Mouse (Mus musculus): ENCODE data around the gene A4galt.
"Not testable (repeated sequence)": the region's sequence is repeated elsewhere in the genome, so short reads cannot be mapped to it uniquely, and the experiment has no call there.

A4galt gene

DNA sequence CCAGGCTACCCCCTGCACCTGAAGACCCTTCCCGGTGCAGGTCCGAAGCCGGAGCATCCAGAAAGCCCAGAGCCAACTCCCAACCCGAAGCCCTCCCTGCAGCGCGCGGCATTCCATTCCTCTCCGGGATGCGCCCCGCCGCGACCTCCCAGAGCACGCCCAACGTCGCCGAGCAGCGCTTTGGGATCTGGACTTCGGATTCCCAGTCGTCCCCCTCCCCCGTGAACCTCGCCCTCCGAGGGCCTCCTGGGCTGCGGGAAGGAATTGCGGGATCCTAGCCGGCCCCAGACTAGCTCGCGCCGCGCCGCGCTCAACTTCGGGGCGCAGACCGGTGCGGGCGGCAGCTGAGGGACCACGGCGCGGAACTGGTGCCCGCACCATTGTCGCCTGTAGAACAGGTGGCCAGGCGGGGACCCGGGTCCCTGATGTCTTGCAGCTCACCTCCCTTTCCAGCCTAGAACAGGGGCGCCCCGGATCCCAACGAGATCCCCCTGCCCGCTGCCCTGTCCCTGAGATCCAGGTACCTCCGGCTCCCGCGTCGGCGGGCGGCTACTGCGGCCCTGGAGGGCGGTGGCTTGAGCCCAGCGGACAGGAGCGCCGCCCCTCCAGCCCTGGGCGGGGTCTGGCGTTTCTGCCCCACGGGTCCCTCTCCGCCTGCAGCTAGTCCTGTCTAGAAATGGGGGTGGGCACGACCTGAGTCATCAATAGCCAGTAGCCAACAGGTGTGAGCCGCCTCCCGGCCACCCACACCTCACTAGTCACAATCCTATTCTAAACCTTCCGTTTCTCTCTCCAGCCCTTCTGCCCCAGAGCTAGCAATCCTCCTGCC is at the start of gene A4galt:
Gene A4galt, minus strand, starts transcription at position 599 of the 829 bp plus-strand sequence.
- DNase-seq (ENCODE audit: low spot score in 2 of 2) = peak in 1 of 2 experiments; percentile 17

GRCm38 (mm10) chr15:83299916-83300582 is 48.5 kb upstream of the A4galt start:
- DNase-seq (ENCODE audit: low spot score in 2 of 2) = no peak

DNA sequence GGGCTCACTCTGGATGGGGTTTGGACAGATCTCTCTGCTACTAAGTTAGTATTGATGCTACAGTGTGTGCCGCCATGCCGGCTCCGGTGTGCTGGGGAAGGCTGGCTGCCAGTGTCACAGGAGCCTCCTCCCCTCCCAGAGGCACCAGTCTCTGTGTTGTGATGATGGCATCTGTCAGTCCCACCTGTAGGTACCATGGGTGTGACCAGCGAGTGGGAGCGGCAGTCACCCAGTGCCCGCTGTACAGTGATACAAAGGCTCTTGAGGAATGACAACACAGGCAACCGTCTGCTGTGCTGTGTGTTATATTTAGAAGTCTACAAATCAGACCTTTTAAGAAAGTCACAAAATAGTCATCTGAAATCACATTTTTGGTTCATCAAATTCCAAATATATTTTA is 47.9 kb upstream of the A4galt start:
- no peak for DNase-seq (ENCODE audit: low spot score in 2 of 2)

DNA sequence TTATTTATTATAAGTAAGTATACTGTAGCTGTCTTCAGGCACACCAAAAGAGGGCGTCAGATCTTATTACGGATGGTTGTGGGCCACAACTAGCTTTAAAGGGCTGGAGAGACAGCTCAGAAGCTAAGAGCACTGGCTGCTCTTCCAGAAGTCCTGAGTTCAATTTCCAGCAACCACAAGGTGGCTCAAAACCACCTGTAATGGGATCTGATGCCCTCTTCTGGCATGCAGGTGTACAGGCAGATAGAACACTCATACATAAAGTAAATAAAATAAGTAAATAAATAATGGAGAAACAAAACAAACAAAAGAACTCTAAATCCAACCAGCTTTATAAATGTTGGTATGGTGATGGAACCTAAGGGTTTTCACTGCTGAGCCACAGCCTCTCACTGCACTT is 47.2 kb upstream of the A4galt start:
- no peak for DNase-seq (ENCODE audit: low spot score in 2 of 2)

- no peak for DNase-seq (ENCODE audit: low spot score in 2 of 2)
Observed at GRCm38 (mm10) chr15:83298313-83298712, 46.7 kb upstream of the A4galt start.

- no peak for DNase-seq (ENCODE audit: low spot score in 2 of 2)
Observed at GRCm38 (mm10) chr15:83296771-83297311, 45.3 kb upstream of the A4galt start.

DNA sequence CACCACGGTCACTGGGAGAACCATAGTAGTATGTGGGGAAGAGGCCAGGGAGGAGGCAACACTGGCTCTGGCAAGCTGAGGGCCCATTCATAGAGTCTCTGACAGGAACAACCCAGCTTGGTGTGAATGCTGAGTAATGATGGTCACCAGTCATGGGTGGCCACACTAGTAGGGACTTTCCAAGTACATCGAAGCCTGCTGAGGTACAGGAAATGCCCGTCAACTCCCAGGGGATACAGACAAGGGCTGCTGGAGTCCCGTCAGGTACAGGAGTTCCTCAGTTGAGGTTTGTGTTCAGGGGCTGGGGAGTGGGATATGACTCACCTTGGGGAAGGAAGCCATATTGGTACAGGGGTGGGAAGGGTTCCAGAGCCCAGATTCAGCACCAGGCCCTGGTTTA is 44.5 kb upstream of the A4galt start:
- DNase-seq (ENCODE audit: low spot score in 2 of 2) = no peak

DNA sequence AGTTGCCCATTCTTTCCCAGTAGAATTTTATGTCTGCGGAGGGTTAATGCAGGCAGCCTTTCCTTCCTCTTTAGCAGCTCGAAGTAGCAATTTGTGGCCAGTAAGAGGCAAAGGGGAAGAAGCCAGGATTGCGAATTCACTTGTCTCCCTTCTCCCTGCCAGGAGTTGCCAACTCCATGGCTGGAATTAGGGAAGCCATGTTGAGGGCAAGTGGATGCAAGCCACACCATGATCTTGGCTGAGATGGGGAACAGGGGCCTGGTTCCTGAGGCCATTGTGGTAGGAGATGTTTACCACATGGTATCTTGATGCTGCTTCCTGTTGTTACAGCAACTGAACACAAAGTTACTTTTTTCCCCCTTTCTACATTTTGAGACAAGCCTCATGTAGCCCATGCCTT is 43.4 kb upstream of the A4galt start:
- DNase-seq (ENCODE audit: low spot score in 2 of 2) = no peak

GRCm38 (mm10) chr15:83293706-83294645 is 42.4 kb upstream of the A4galt start:
- no peak for DNase-seq (ENCODE audit: low spot score in 2 of 2)

GRCm38 (mm10) chr15:83293144-83293543 is 41.6 kb upstream of the A4galt start:
- DNase-seq (ENCODE audit: low spot score in 2 of 2) = no peak

GRCm38 (mm10) chr15:83292261-83293056 is 40.9 kb upstream of the A4galt start:
- no peak for DNase-seq (ENCODE audit: low spot score in 2 of 2)

GRCm38 (mm10) chr15:83290899-83291298 is 39.3 kb upstream of the A4galt start:
- DNase-seq (ENCODE audit: low spot score in 2 of 2) = no peak

DNA sequence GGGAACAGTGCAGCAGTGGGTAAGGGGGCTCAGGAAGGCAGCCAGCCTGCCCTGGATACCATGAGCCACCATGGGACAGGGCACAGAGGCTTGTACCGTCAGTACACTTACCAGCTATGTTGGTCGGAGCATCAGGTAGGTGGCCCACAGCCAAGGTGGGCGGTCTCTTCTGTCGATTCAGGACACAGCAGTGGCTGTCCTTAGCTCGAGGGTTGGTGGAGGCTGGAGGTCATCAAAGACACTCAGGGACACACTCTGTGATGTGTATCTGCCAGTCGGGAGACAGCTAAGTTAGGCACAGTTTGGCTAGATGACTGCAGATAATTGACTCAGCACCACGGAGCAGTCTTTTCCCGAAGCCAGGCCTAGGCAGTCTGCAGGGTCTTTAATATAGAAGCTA is 33.3 kb upstream of the A4galt start:
- DNase-seq (ENCODE audit: low spot score in 2 of 2) = no peak

DNA sequence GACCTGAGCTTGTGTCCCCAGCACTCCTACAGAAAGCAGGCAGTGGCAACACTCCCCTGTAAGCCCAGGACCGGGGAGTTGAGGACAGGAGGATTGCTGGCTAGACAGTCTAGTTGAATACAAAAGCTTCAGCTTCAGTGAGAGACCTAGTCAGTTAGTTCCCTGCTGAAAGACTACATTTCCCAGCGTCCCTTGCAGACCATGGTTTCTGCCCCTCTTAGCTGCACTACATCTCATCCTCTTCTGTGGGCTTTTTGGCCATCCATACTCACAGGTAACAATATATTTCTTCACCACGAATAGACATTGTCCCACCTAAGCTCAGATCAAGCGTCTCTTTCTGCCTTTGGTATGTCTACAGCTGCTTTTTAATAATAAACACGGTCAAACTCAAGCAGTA is 30.8 kb upstream of the A4galt start:
- DNase-seq (ENCODE audit: low spot score in 2 of 2) = no peak

DNA sequence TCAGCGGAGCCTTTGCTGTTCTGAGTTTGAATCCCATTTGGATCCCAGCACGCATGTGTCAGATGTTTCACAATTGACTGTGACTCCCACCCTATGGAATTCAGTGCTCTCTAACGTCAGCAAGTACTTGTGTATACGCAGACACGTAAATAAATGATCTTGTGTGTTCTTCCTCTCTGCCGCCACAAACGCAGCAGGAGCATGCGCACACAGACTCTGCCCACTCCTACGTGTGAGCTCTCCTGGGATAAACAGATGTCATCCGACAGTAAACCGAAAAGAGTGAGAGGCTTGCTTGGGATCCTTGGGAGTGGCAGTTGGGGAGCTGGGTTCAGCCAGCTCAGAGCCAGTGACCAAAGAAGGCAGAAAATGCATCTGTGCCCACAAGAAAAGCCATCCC is 29.7 kb upstream of the A4galt start:
- no peak for DNase-seq (ENCODE audit: low spot score in 2 of 2)

DNA sequence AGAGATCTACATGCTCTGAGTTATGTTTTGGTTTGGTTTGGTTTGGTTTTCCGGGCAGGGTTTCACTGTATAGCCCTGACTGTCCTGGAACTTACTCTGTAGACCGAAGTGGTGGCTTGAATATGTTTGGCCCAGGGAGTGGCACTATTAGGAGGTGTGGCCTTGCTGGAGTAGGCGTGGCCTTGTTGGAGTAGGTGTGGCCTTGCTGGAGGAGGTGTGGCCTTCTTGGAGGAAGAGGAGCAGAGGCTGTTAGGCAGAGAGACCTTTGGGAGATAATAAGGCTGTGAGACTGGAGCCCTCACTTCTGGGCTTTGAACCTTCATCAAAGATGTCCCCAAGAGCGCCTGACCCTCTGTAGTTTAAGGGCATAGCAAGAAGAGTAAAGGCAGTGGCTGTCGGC is 27.0 kb upstream of the A4galt start:
- DNase-seq (ENCODE audit: low spot score in 2 of 2) = no peak

DNA sequence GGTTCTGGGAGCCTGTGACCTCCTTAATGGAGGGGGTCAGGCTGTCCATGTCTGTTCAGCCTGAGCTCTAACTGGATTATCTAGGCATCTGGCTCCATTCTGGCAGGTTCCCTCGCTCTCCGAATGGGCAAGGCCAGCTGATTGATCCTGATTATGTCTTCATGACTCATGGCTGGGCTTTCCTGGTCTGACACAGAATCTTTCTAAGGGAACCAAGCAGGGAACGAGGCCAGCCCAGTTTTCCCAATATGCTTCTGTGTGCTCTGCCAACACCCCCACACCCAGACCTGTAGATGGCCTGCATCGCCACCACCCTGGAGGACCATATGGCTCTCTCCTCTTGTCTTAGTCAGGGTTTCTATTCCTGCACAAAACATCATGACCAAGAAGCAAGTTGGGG is 25.9 kb upstream of the A4galt start:
- DNase-seq (ENCODE audit: low spot score in 2 of 2) = peak; percentile 48 to 61

DNA sequence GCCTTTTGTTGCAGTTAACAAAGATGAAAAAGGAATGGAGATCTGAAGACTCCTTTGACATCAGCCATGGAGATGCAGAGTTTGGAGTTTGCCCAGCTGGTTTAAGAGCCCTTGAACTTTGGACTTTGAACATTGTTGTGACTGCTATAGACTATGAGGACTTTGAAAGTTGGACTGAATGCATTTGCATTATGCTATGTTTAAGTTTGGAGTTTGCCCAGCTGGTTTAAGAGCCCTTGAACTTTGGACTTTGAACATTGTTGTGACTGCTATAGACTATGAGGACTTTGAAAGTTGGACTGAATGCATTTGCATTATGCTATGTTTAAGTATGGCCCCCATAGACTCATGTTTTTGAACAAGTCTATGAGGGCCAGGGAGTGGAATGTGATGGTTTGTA is 22.7 kb upstream of the A4galt start:
- not testable (repeated sequence) for DNase-seq (ENCODE audit: low spot score in 2 of 2)

DNA sequence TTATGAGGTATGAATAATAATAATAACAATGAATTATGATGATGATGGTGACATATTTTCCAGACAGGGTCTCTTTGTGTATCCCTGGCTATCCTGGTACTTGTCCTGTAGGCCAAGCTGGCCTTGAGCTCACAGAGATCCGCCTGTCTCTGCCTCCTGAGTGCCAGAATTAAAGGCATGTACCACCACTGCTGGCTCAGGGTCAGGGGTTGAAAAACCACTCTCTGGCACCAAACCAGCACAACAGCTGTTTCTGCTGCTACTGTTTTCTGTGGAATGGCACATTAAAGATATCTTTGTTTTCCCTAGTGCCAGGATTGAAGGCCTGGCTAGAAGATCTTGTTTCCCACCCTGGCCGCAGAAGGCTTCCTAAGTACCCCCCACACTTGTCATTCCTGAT is 21.4 kb upstream of the A4galt start:
- DNase-seq (ENCODE audit: low spot score in 2 of 2) = no peak

- DNase-seq (ENCODE audit: low spot score in 2 of 2) = not testable (repeated sequence)
Observed at GRCm38 (mm10) chr15:83271221-83271620, 19.6 kb upstream of the A4galt start.

- not testable (repeated sequence) for DNase-seq (ENCODE audit: low spot score in 2 of 2)
Observed at GRCm38 (mm10) chr15:83269985-83270384, 18.4 kb upstream of the A4galt start.
